Mouse (Mus musculus): ENCODE data around the gene Nav2.

GRCm38 (mm10) chr7:48880591-48881481 is 27.7 kb upstream of the Nav2 start:
- TF ChIP-seq CTCF (IDR thresholded peaks at IDR 0.05; ENCODE audit: low read depth) (no peak), EP300 (optimal IDR thresholded peaks at IDR 0.05) (no peak)
